Mouse (Mus musculus) layer of hippocampus, adult 11-12 months (tissue): ENCODE results near the gene Krtap3-2.
"Not testable (repeated sequence)": the region's sequence is repeated elsewhere in the genome, so short reads cannot be mapped to it uniquely, and the experiment has no call there.

Source experiments
- DNase-seq: peaks from one replicate; pipeline ENCODE4 v3.0.0; 2022; ENCODE audit warnings: low spot score

The Krtap3-2 gene

DNA sequence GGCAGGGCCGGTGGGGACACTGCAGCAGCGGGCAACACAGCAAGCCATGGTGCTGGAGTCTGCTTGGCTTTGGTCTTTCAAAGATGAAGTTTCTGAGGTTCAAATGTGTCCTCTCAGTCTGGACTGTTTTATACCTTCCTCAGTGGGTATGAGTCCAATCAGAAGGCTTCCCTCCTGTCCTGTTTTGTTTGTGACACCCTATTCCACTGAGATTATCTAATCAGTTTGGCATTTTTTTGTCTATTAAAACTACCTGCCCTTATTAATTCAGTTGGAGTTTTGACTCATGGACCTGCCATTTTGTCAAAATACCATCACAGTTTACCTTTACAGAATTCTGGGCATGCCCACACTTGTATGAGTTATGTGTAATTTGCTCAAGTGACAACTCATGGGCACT is at the start of gene Krtap3-2:
TSS of gene Krtap3-2 (minus strand) at position 101 of the 400 bp plus-strand sequence.
- DNase-seq = no peak

GRCm38 (mm10) chr11:99603208-99603607 is 46.6 kb upstream of the Krtap3-2 start, which contains the start of gene Gm11938:
TSS of gene Gm11938 (minus strand) at chr11:99603308.
- not testable (repeated sequence) for DNase-seq

GRCm38 (mm10) chr11:99597742-99598141 is 41.1 kb upstream of the Krtap3-2 start, which contains the start of gene Krtap9-3:
TSS of gene Krtap9-3 (minus strand) at chr11:99598105.
- not testable (repeated sequence) for DNase-seq

GRCm38 (mm10) chr11:99590981-99591380 is 34.3 kb upstream of the Krtap3-2 start, which contains the start of gene Krtap1-3:
TSS of gene Krtap1-3 (minus strand) at chr11:99591339.
- no peak for DNase-seq

DNA sequence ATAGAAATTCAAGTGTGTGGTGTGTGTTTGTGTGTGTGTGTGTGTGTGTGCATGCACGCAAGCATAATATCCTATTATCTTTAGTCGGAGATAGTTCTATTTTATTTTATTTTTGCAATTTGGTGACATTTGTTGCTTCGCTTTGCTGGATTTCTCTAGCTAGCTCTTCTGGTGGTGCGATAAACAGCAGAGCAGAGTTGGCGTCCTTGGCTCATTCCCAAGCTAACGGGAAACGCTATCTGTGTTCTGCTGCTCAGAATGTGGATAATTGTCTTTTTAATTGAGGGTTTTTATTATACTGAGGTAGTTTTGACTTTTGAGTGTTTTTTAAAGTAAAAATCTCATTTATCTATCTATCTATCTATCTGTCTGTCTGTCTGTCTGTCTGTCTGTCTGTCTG is 28.4 kb upstream of the Krtap3-2 start:
- peak; percentile 30 for DNase-seq

- DNase-seq = no peak
Observed at GRCm38 (mm10) chr11:99583245-99583704, 26.6 kb upstream of the Krtap3-2 start, which contains the start of gene Krtap1-4. TSS of gene Krtap1-4 (minus strand) at chr11:99583654.

GRCm38 (mm10) chr11:99581564-99581963 is 24.9 kb upstream of the Krtap3-2 start:
- no peak for DNase-seq

GRCm38 (mm10) chr11:99581051-99581450 is 24.4 kb upstream of the Krtap3-2 start:
- no peak for DNase-seq

DNA sequence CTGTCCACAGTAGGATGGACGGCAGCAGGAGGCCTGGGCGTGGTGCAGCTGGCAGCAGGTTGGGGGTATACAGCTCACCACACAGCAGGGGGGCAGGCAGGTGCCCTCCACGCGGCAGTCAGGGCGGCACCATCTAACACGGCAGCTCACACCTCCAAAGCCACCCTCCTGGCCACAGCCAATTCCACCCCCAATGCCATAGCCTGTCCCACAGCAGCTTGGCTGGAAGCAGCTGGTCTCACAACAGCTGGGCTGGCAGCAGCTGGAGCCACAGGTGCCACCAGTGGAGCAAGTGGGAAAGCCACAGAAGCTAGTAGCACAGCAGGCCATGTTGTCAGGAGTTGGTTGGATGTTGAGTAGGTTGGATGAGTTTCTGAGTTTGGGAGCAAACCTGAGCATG is 24.0 kb upstream of the Krtap3-2 start, which contains the start of gene Krtap1-5:
TSS of gene Krtap1-5 (minus strand) at position 381 of the 400 bp plus-strand sequence.
- no peak for DNase-seq

- DNase-seq = peak; percentile 67
Observed at GRCm38 (mm10) chr11:99574106-99574505, 17.5 kb upstream of the Krtap3-2 start.

DNA sequence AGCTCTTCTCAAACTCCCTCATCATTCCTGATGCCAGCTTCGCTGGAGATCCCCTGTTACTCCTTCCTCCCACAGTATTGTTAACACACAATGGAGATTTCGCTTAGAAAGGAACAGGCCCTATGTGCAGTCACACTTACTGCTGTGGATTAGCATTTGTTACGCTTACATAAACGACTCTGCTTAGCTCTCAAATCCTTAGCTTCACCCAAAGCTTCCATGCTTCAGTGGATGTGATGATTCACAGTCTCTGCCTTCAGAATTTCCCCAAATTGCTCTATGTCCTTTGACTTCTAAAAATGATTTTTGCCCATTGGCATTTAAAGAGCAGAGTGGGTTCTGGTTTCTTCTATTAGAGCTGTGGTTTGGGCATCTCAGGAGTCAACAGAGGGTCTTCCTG is 16.5 kb upstream of the Krtap3-2 start:
- no peak for DNase-seq

DNA sequence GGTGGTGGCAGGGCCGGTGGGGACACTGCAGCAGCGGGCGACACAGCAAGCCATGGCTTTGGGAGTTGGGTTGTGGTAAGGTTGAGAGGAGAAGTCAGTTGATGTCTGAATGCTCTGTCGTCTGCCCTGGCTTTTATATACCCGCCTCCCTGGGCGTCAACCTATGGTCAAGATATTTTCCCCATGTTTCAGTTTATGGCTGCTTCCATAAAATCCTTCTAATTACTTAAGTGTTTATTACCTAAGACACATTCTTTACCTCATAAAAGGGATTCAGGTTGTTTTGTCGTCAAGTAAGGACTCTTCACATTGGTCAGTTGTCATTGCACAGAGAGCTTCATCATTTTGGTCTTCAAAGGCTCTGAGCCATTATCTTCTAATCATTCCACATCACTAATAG is 9.9 kb upstream of the Krtap3-2 start, which contains the start of gene Krtap3-1:
TSS of gene Krtap3-1 (minus strand) at position 101 of the 400 bp plus-strand sequence.
- no peak for DNase-seq

- no peak for DNase-seq
Observed at GRCm38 (mm10) chr11:99562580-99562979, 5.9 kb upstream of the Krtap3-2 start.

GRCm38 (mm10) chr11:99559366-99559765 is 2.7 kb upstream of the Krtap3-2 start, which contains the start of gene Gm11939:
TSS of gene Gm11939 (minus strand) at chr11:99559466.
- DNase-seq = no peak

DNA sequence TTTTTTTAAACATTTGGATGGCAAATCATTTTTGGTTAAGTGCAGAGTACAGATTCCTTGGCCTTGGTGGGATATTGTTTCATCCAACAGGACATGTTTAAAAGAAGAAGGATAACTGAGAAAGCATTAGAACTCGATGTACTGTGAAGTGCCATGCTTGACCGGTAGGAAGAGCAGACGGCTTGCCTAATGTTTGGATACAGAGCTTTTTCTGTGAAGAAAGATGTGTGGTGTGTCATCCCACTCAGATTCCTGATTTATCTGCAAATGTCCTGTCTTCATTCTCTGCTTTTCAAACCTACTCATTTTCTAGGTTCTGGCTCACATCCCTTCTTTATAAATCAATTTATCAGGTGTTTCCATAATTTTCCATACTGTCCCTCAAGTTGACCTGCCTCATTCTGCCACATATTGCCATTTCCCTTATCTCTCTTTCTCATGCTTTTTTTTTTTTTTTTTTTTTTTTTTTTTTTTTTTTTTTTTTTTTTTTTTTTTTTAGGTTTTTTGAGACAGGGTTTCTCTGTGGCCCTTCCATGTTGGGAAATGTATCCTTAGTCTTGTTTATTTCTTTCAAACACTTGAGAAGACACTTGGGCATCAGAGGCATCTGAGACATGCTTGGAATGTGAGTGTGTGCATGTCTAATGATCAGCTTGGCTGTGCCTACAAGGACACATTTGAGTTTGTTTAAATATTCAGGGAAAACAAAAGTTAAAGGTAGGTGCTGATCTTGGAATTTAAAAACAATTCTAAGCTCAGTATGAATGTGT is 1.5 kb upstream of the Krtap3-2 start:
- no peak for DNase-seq

DNA sequence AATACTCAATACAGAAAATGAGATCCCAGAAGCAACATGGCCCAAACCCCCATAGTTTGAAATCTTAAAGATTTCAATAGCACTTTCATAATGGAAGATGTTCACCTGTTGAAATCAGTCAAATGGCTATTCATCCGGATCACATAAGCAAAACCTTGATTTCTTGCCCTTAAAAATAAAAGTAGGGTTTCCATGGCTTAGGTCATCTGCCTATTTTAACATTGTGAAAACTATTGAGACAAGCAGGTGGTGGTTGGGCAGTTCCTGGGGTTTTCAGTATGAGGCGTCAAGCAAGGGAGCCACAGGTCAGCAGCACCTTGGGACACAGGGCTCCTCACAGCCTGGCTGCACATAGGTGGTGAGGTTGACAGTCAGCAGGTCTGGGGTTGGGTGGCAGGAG is 458 bp downstream of the Krtap3-2 start:
- DNase-seq = no peak

DNA sequence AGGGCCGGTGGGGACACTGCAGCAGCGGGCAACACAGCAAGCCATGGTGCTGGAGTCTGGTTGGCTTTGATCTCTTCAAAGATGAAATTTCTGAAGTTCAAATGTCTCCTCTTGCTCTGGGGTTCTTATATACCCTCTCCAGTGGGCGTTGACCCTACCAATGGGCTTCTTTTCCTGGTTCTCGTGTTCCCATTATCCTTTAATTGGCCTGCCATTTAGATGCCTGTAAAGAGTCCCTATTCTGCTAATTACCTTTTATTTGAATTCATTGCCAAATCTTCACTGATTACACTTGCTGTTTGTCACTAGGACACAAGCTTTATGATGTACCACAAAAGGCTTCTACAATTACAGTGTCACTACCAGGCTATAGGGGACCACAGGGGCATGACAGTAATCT is 5.9 kb downstream of the Krtap3-2 start, which contains the start of gene Krtap3-3:
TSS of gene Krtap3-3 (minus strand) at position 101 of the 400 bp plus-strand sequence.
- no peak for DNase-seq

DNA sequence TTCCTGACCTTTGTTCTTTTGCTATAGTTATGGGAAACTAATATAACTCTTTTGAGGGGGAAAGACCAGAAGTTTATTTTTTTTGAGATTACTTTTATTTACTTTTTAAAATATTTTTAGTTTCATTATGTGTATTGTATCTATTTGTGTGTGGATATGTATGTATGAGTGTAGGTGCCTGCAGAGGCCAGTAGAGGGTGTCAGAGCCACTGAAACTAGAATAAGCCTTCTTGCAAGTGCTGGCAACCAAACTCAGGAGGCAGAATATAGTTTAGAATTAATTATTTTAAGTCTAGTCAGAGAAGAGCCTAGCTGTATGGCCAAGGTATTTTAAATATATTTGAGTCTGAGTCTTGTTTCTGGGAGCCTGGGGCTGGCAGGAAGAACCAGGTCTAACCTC is 8.8 kb downstream of the Krtap3-2 start:
- DNase-seq = no peak

GRCm38 (mm10) chr11:99539721-99540120 is 16.9 kb downstream of the Krtap3-2 start:
- DNase-seq = peak; percentile 67

DNA sequence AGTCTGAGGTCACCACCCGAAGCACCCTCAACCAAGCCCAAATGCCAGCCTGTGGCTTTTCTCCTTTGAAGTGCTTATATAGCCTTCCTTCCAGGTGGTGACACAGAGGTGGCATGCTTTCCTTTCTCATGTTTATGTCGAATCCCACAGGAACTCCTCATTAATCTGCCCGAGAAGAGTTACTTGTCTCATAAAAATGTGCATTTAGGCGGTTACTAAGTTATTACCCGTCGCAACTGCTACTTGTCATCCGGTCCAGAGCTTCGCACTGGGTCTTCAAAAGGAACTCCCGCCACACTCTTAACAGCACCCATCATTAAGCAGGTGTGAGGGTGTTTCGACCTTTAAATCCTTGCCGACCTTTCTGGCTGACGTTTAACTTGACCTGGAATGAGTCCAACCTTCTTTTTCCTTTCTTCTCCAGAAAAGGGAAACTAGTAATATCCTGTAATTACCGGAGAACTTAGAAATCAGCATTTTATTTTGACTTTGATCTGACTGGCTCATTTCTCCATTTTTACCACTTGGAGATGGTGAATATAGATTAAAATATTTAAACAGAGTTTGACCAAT is 35.3 kb downstream of the Krtap3-2 start, which contains the start of gene Krt39:
TSS of gene Krt39 (minus strand) at position 51 of the 573 bp plus-strand sequence.
- DNase-seq = no peak

GRCm38 (mm10) chr11:99514098-99514497 is 42.6 kb downstream of the Krtap3-2 start:
- no peak for DNase-seq
